10 mouse cellular contexts compared by ENCODE assay signal in the genomic region with DNA sequence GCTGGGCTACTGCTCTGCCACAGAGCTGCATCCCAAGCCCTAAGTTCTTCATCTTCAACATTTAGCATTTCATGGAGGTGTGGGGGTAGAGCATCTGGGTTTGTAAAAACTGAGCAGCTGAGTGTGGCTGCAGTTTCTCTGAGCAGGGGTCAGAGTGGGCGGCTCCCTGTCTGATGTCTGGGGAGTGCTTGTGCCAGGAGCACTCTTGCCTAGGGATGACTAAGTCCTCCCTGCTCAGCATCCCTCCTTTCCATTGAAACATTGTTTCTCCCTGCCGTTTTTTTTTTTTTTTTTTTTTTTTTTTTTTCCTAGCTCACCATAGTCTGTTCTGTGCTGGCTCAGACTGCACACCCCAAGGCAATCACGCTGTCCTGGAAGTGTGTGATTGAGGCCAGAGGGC. TPM values are rescaled to one million over a fixed set of nuclear protein-coding genes. Genes with fewer than 3 reads are reported as not detected.
DNase-seq lines count a peak whose midpoint lies in the region; ATAC-seq lines count a peak whose summit lies in the region.
"Had no signal": no experiment of that assay in that cellular context is flagged by ENCODE, and none has a peak within 500 bp of the region (broad histone marks: within the 10 kb centered on the region; RNA-seq: fewer than 3 reads in every experiment).

No protein-coding gene starts in this region.

- no peak for ATAC-seq in hindbrain, embryonic 13.5 days (ENCODE audit: low FRiP score)
- no peak for ATAC-seq in hindbrain, embryonic 12.5 days (ENCODE audit: low FRiP score)
- ATAC-seq in intestine, embryonic 16.5 days = no peak
- ATAC-seq: midbrain, embryonic 16.5 days had no signal

- no peak overlapping the region for H3K4me2 ChIP-seq in hindbrain, embryonic 13.5 days
- H3K4me2 ChIP-seq in hindbrain, embryonic 12.5 days (replicated peaks) = no peak overlapping the region
- no peak overlapping the region for H3K4me2 ChIP-seq in intestine, embryonic 16.5 days (ENCODE audit: low read depth, low read length)
- H3K4me2 ChIP-seq: limb, embryonic 12.5 days had no signal

- DNase-seq in 3T3-L1 (ENCODE audit: low read depth, low spot score) = peak; percentile 68
- peak; percentile 82 for DNase-seq in brain, adult 2 months (ENCODE audit: low read depth, low spot score)
- no peak for DNase-seq in frontal cortex, postnatal 36 days (ENCODE audit: low spot score in 2 of 2)
- DNase-seq in retina, embryonic 14.5 days (ENCODE audit: low spot score) = no peak
- DNase-seq in right cerebral cortex, postnatal 10 days (ENCODE audit: low spot score in 2 of 2) = no peak

- 46% methylated on average over 2 of the region's 3 CpGs for WGBS in hindbrain, embryonic 13.5 days
- WGBS in hindbrain, embryonic 12.5 days = 34% methylated on average over 3 of the region's 3 CpGs
- WGBS in intestine, embryonic 16.5 days = 32% methylated on average over 3 of the region's 3 CpGs

- H3K36me3 ChIP-seq in hindbrain, embryonic 13.5 days = no peaks in the 10 kb centered on the region
- H3K36me3 ChIP-seq in hindbrain, embryonic 12.5 days = no peaks in the 10 kb centered on the region
- H3K36me3 ChIP-seq in intestine, embryonic 16.5 days (ENCODE audit: control insufficient read depth, insufficient read depth, low read length) = no peaks in the 10 kb centered on the region
- H3K36me3 ChIP-seq: limb, embryonic 12.5 days had no signal

- H3K4me1 ChIP-seq in hindbrain, embryonic 13.5 days (replicated peaks) = peaks cover 72% of the 10 kb centered on the region
- H3K4me1 ChIP-seq in hindbrain, embryonic 12.5 days = peaks cover 50% of the 10 kb centered on the region
- peaks cover 76% of the 10 kb centered on the region for H3K4me1 ChIP-seq in intestine, embryonic 16.5 days (ENCODE audit: control insufficient read depth, insufficient read depth, low read length)

- H3K27ac ChIP-seq in hindbrain, embryonic 13.5 days = peak overlapping the region; percentile 72
- no peak overlapping the region; the same call in 1 of the 2 replicates for H3K27ac ChIP-seq in hindbrain, embryonic 12.5 days
- H3K27ac ChIP-seq in intestine, embryonic 16.5 days (ENCODE audit: low read length) = peak overlapping the region; percentile 40
- H3K27ac ChIP-seq: limb, embryonic 12.5 days had no signal

- no peak overlapping the region; the same call in 1 of the 2 replicates for H3K9ac ChIP-seq in hindbrain, embryonic 13.5 days
- H3K9ac ChIP-seq in hindbrain, embryonic 12.5 days = no peak overlapping the region
- peak overlapping the region; percentile 16; the same call in 1 of the 2 replicates for H3K9ac ChIP-seq in intestine, embryonic 16.5 days (ENCODE audit: low read depth, low read length)
- H3K9ac ChIP-seq: limb, embryonic 12.5 days had no signal

- H3K4me3 ChIP-seq in hindbrain, embryonic 13.5 days = no peak overlapping the region
- no peak overlapping the region for H3K4me3 ChIP-seq in hindbrain, embryonic 12.5 days
- H3K4me3 ChIP-seq in intestine, embryonic 16.5 days (ENCODE audit: low read length) = no peak overlapping the region
- H3K4me3 ChIP-seq: limb, embryonic 12.5 days had no signal

- H3K27me3 ChIP-seq in hindbrain, embryonic 13.5 days = no peaks in the 10 kb centered on the region
- no peaks in the 10 kb centered on the region for H3K27me3 ChIP-seq in hindbrain, embryonic 12.5 days
- H3K27me3 ChIP-seq in intestine, embryonic 16.5 days (replicated peaks; ENCODE audit: control insufficient read depth, insufficient read depth, low read length) = no peaks in the 10 kb centered on the region
- H3K27me3 ChIP-seq: limb, embryonic 12.5 days had no signal

- no peaks in the 10 kb centered on the region for H3K9me3 ChIP-seq in hindbrain, embryonic 13.5 days
- H3K9me3 ChIP-seq in hindbrain, embryonic 12.5 days (replicated peaks) = no peaks in the 10 kb centered on the region
- no peaks in the 10 kb centered on the region for H3K9me3 ChIP-seq in intestine, embryonic 16.5 days (ENCODE audit: control insufficient read depth, low read length)
- H3K9me3 ChIP-seq: limb, embryonic 12.5 days had no signal

RNA-seq across cellular contexts. Expression of a gene that starts 53.3 kb away (rescaled TPM):
- 43.0 and 46.2 TPM in 2 replicates for polyA plus RNA-seq in hindbrain, embryonic 13.5 days (2015; fragmentation: Nextera tagmentation; extraction: Ambion mirVana)
- polyA plus RNA-seq in hindbrain, embryonic 12.5 days (2016; fragmentation: Nextera tagmentation; extraction: Ambion mirVana) = 38.8 and 41.6 TPM in 2 replicates
- polyA plus RNA-seq in intestine, embryonic 16.5 days (2015; fragmentation: Nextera tagmentation; extraction: Ambion mirVana) = 21.7 and 23.7 TPM in 2 replicates

Comparison
In these comparisons a context has a peak if more than half of its experiments do, and no peak if none do; other contexts are left out.
1. DNase-seq: peak in 3T3-L1 (single experiment) and brain, adult 2 months (single experiment); none in frontal cortex, postnatal 36 days (0 of 2), retina, embryonic 14.5 days (single experiment) and right cerebral cortex, postnatal 10 days (0 of 2).